Mouse (Mus musculus) C2C12 (cell line): ENCODE data around the gene Ntrk3. TPM values are rescaled to one million over a fixed set of nuclear protein-coding genes. Genes with fewer than 3 reads are reported as not detected.

Experiments
- H3K27me3 ChIP-seq: one replicate; pipeline ENCODE4 v1.6.1; 2011; ENCODE audit not compliant: control insufficient read depth, insufficient read depth, insufficient read length
- H3K36me3 ChIP-seq: one replicate; pipeline ENCODE4 v1.6.1; 2011; ENCODE audit not compliant: control insufficient read depth, insufficient read depth
- H3K4me3 ChIP-seq: one replicate; pipeline ENCODE4 v1.5.1; 2011; ENCODE audit warnings: mild to moderate bottlenecking, control low read depth; ENCODE audit not compliant: poor library complexity, insufficient read depth, severe bottlenecking
- H3K79me2 ChIP-seq: one replicate; pipeline ENCODE4 v1.6.1; 2011; ENCODE audit not compliant: control insufficient read depth, insufficient read depth
- H3K79me3 ChIP-seq: one replicate; pipeline ENCODE4 v1.6.1; 2011; ENCODE audit warnings: low read depth, control low read depth
- H3ac ChIP-seq: one replicate; pipeline ENCODE3; 2011; ENCODE audit warnings: low read depth; ENCODE audit not compliant: control insufficient read depth, insufficient read length
- CEBPB ChIP-seq: IDR thresholded peaks from one replicate; pipeline ENCODE4 v1.6.1; 2011; ENCODE audit warnings: low read depth, mild to moderate bottlenecking, control low read depth, moderate library complexity
- CTCF ChIP-seq: IDR thresholded peaks from one replicate; pipeline ENCODE4 v1.5.1; 2011; ENCODE audit not compliant: control insufficient read depth, insufficient read depth, insufficient read length
- FOSL1 ChIP-seq: IDR thresholded peaks from one replicate; pipeline ENCODE4 v1.8.0; 2011; ENCODE audit warnings: mild to moderate bottlenecking, low read length; ENCODE audit not compliant: poor library complexity, insufficient read depth, severe bottlenecking
- MAX ChIP-seq: IDR thresholded peaks from one replicate; pipeline ENCODE4 v1.6.1; 2011; ENCODE audit warnings: mild to moderate bottlenecking, control low read depth
- MYOD1 ChIP-seq: IDR thresholded peaks from one replicate; pipeline ENCODE4 v1.6.1; 2011; ENCODE audit warnings: low read depth; ENCODE audit not compliant: control insufficient read depth, insufficient read length
- MYOG ChIP-seq: IDR thresholded peaks from one replicate; pipeline ENCODE4 v1.6.1; 2011; ENCODE audit not compliant: control insufficient read depth, insufficient read length; ENCODE audit errors: extremely low read depth
- USF1 ChIP-seq: IDR thresholded peaks from one replicate; pipeline ENCODE4 v1.6.1; 2011; ENCODE audit warnings: low read depth, mild to moderate bottlenecking, control low read depth, moderate library complexity
- polyA plus RNA-seq: library from polyadenylated mRNA; unstranded; fragments of >200 nt; fragmentation: generic; extraction: Trizol; gene quantifications from one replicate; pipeline ENCODE4 v1.2.1, GENCODE M21; 2012; ENCODE audit warnings: missing spikeins

The Ntrk3 gene
- polyA plus RNA-seq, 1 experiment: 0.04 TPM

DNA sequence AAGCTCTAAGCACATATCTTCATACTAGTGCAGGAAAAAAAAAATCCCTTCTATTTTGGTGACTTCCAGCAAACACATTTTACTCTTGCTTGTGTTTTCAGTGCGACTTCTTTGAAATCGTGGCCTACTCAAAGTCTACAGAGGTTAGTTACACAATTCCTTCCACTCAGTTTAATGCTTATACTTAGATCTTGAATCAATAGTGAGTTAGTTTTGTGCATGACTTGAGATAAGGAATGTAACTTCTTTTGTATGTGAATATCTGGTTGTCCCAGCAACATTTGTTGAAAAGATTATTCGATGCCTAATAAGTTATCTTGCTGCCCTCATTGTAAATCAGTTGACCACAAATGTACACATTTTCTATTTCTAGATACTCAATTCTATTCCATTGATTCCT lies 411.6 kb downstream of the Ntrk3 start:
- Histone ChIP-seq H3ac (no peak overlapping the region), H3K79me3 (no peaks in the 10 kb centered on the region)
- TF ChIP-seq CEBPB (no peak), MYOG (no peak), CTCF (no peak), FOSL1 (no peak), MYOD1 (no peak), MAX (no peak), USF1 (no peak)

GRCm38 (mm10) chr7:78318640-78319039 lies 419.2 kb downstream of the Ntrk3 start:
- TF ChIP-seq FOSL1: no peak
- no peak for TF ChIP-seq CEBPB
- no peak for TF ChIP-seq MAX
- TF ChIP-seq USF1: no peak
- no peak for TF ChIP-seq MYOG
- TF ChIP-seq CTCF: no peak
- TF ChIP-seq MYOD1: no peak
- Histone ChIP-seq H3K36me3 (no peaks in the 10 kb centered on the region), H3ac (no peak overlapping the region), H3K79me2 (no peaks in the 10 kb centered on the region), H3K79me3 (no peaks in the 10 kb centered on the region), H3K27me3 (no peaks in the 10 kb centered on the region), H3K4me3 (no peak overlapping the region)

More for the DNA sequence above, 411.6 kb downstream of the Ntrk3 start:
- Histone ChIP-seq H3K27me3 (no peaks in the 10 kb centered on the region), H3K4me3 (no peak overlapping the region), H3K79me2 (no peaks in the 10 kb centered on the region), H3K36me3 (no peaks in the 10 kb centered on the region)

DNA sequence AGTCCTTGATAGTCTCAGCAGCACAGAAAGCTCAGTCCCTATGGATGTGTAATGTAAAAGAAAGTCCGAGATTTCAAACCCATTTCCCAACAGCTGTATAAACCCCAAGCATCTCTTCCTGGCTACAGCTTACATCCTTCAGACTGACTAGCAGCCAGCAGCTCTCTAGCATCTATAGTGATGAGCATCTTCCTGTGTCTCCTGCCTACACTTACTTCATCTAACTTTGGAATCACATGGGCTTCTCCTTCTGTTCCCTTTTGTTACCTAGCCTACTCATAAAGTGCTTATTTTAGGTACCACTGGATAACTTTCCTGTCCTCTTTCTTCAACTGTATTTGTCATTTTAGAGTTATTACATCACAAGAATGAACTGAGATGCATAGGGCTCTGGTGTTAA lies 432.0 kb downstream of the Ntrk3 start:
- Histone ChIP-seq H3K27me3 (no peaks in the 10 kb centered on the region), H3ac (no peak overlapping the region), H3K36me3 (no peaks in the 10 kb centered on the region), H3K79me3 (no peaks in the 10 kb centered on the region), H3K4me3 (no peak overlapping the region), H3K79me2 (no peaks in the 10 kb centered on the region)
- no peak for TF ChIP-seq CTCF
- TF ChIP-seq MAX: no peak
- TF ChIP-seq USF1: no peak
- TF ChIP-seq FOSL1: no peak
- TF ChIP-seq MYOD1: no peak
- no peak for TF ChIP-seq CEBPB
- TF ChIP-seq MYOG: no peak

DNA sequence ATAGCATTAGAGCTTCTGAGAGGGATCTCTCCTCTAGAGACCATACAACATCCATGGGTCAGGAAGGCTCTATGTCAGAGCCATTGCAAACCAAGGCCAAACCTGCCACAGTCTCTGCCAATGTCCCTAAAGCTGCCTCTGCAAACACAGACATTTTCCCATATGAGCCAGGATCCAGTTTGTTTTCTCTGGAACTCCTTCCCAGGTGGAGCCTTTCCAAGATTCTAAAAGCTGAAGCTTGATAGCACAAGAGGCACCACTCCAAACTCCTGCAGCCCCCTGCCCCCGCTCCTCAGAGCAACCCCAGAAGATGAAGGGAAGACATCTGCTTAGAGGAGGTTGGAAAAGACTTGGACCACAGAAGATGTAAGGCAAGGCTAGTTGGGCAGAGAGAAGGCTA lies 432.8 kb downstream of the Ntrk3 start:
- no peak overlapping the region for H3K4me3 ChIP-seq
- no peaks in the 10 kb centered on the region for H3K79me2 ChIP-seq
- H3ac ChIP-seq: no peak overlapping the region
- H3K79me3 ChIP-seq: no peaks in the 10 kb centered on the region
- H3K27me3 ChIP-seq: no peaks in the 10 kb centered on the region
- TF ChIP-seq MYOD1 (no peak), CTCF (no peak), CEBPB (no peak), MYOG (no peak), MAX (no peak), USF1 (no peak), FOSL1 (no peak)
- no peaks in the 10 kb centered on the region for H3K36me3 ChIP-seq

DNA sequence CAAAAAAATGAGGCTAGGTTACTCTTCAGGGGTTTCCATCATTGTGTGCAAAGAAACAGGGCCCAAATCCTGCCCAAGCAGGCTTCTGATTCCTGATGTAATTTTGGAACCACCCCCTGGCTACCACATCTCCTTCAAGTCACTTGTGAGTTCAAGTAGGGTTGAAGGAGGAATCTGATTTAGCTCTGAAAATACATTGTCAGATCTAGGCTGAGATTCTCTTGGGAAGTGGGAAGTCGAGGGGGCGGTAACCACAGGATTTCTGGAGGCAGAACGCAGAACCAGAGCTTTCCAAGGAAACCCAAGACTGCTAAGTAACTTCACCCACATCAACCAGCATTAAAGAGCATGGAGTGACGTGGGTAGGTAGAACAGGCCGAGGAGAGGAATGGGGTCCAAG lies 440.5 kb downstream of the Ntrk3 start:
- no peak for TF ChIP-seq FOSL1
- TF ChIP-seq MYOD1: no peak
- TF ChIP-seq MYOG: no peak
- TF ChIP-seq CEBPB: no peak
- TF ChIP-seq MAX: no peak
- no peak for TF ChIP-seq CTCF
- no peak for TF ChIP-seq USF1
- no peaks in the 10 kb centered on the region for H3K79me3 ChIP-seq
- no peaks in the 10 kb centered on the region for H3K27me3 ChIP-seq
- no peaks in the 10 kb centered on the region for H3K79me2 ChIP-seq
- no peaks in the 10 kb centered on the region for H3K36me3 ChIP-seq
- no peak overlapping the region for H3K4me3 ChIP-seq
- H3ac ChIP-seq: no peak overlapping the region

GRCm38 (mm10) chr7:78294322-78294721 lies 443.5 kb downstream of the Ntrk3 start:
- TF ChIP-seq MAX: no peak
- no peak for TF ChIP-seq FOSL1
- TF ChIP-seq MYOD1: no peak
- no peak for TF ChIP-seq CTCF
- no peak for TF ChIP-seq CEBPB
- no peak for TF ChIP-seq MYOG
- TF ChIP-seq USF1: no peak
- no peak overlapping the region for H3K4me3 ChIP-seq

More at GRCm38 (mm10) chr7:78294322-78294721, 443.5 kb downstream of the Ntrk3 start:
- no peak overlapping the region for H3ac ChIP-seq
- H3K36me3 ChIP-seq: no peaks in the 10 kb centered on the region
- H3K79me2 ChIP-seq: no peaks in the 10 kb centered on the region
- H3K79me3 ChIP-seq: no peaks in the 10 kb centered on the region
- H3K27me3 ChIP-seq: no peaks in the 10 kb centered on the region
